Mouse (Mus musculus): ENCODE data around the gene Hist1h3h.
"Not testable (repeated sequence)": the region's sequence is repeated elsewhere in the genome, so short reads cannot be mapped to it uniquely, and the experiment has no call there.

- not testable (repeated sequence) for TF ChIP-seq CTCF (IDR thresholded peaks at IDR 0.05; ENCODE audit: control insufficient read depth, insufficient read depth, insufficient replicate concordance, low read depth, low read length); POLR2A (IDR thresholded peaks at IDR 0.05; ENCODE audit: control insufficient read depth, low read depth, low read length)
Measured at GRCm38 (mm10) chr13:21753524-21754285, 36.2 kb downstream of the Hist1h3h start, which contains the start of the genes Hist1h2ak and Hist1h2bn.

Measured in testis, adult 2 months (tissue).